Mouse (Mus musculus) cortical plate, adult 2 months (tissue): ENCODE measurements around the gene Evx2. TPM values are rescaled to one million over a fixed set of nuclear protein-coding genes. Genes with fewer than 3 reads are reported as not detected.

ENCODE experiments used
- H3K27ac ChIP-seq: fragments of 200-500 bp; 2 replicates; pipeline ENCODE4 v1.5.1; 2012; ENCODE audit warnings: low read length, control low read depth, inconsistent platforms; ENCODE audit not compliant: insufficient read depth
- H3K4me1 ChIP-seq: fragments of 200-500 bp; 2 replicates; pipeline ENCODE4 v1.6.1; 2011; ENCODE audit warnings: low read length; ENCODE audit not compliant: control insufficient read depth, insufficient read depth
- H3K4me3 ChIP-seq: fragments of 200-500 bp; 2 replicates; pipeline ENCODE4 v1.5.1; 2011; ENCODE audit warnings: mild to moderate bottlenecking, low read length, control low read depth; ENCODE audit not compliant: insufficient read depth
- CTCF ChIP-seq: fragments of 200-500 bp; IDR thresholded peaks from 2 replicates; pipeline ENCODE4 v1.5.1; 2011; ENCODE audit warnings: mild to moderate bottlenecking, control low read depth, low read length; ENCODE audit not compliant: insufficient read depth; ENCODE audit errors: extremely low read depth
- POLR2A ChIP-seq: fragments of 200-500 bp; IDR thresholded peaks from 2 replicates; pipeline ENCODE4 v1.6.1; 2011; ENCODE audit warnings: mild to moderate bottlenecking, low read length, control low read depth; ENCODE audit not compliant: insufficient read depth; ENCODE audit errors: extremely low read depth
- polyA plus RNA-seq: library from polyadenylated mRNA; depleted of rRNA; stranded (reverse); fragments of >200 nt; gene quantifications from 2 replicates; pipeline ENCODE4 v1.2.3, GENCODE M21; 2012

Gene Evx2
- polyA plus RNA-seq, 1 experiment: not detected

GRCm38 (mm10) chr2:74695813-74696430, 36.6 kb upstream of the Evx2 start:
- Histone ChIP-seq H3K4me1 (no peaks in the 10 kb centered on the region), H3K27ac (no peak overlapping the region), H3K4me3 (no peak overlapping the region)
- TF ChIP-seq CTCF: no peak
- TF ChIP-seq POLR2A: no peak

- Histone ChIP-seq H3K4me3 (no peak overlapping the region), H3K27ac (no peak overlapping the region), H3K4me1 (no peaks in the 10 kb centered on the region)
- TF ChIP-seq POLR2A (no peak), CTCF (no peak)
Measured at GRCm38 (mm10) chr2:74695383-74695782, 36.0 kb upstream of the Evx2 start.

- TF ChIP-seq CTCF (no peak), POLR2A (no peak)
- Histone ChIP-seq H3K4me3 (no peak overlapping the region), H3K27ac (no peak overlapping the region), H3K4me1 (no peaks in the 10 kb centered on the region)
Measured at GRCm38 (mm10) chr2:74694066-74694465, 34.7 kb upstream of the Evx2 start.

- no peak overlapping the region for H3K4me3 ChIP-seq
- no peaks in the 10 kb centered on the region for H3K4me1 ChIP-seq
- no peak overlapping the region for H3K27ac ChIP-seq
- TF ChIP-seq CTCF: no peak
- TF ChIP-seq POLR2A: no peak
Measured at GRCm38 (mm10) chr2:74693432-74693827, 34.1 kb upstream of the Evx2 start.

GRCm38 (mm10) chr2:74692808-74693431, 33.6 kb upstream of the Evx2 start:
- Histone ChIP-seq H3K27ac (no peak overlapping the region), H3K4me3 (no peak overlapping the region), H3K4me1 (no peaks in the 10 kb centered on the region)
- TF ChIP-seq CTCF (no peak), POLR2A (no peak)

GRCm38 (mm10) chr2:74691995-74692807, 32.8 kb upstream of the Evx2 start:
- TF ChIP-seq CTCF (no peak), POLR2A (no peak)
- H3K27ac ChIP-seq: no peak overlapping the region
- no peaks in the 10 kb centered on the region for H3K4me1 ChIP-seq
- H3K4me3 ChIP-seq: no peak overlapping the region

- TF ChIP-seq POLR2A: no peak
- TF ChIP-seq CTCF: no peak
- no peaks in the 10 kb centered on the region for H3K4me1 ChIP-seq
- no peak within 1 kb of the TSS for H3K27ac ChIP-seq
- no peak within 1 kb of the TSS for H3K4me3 ChIP-seq
Measured at GRCm38 (mm10) chr2:74691022-74691951, 31.9 kb upstream of the Evx2 start, which contains the start of gene Hoxd10. TSS of gene Hoxd10 (plus strand) at chr2:74691924.

GRCm38 (mm10) chr2:74690338-74690716, 31.0 kb upstream of the Evx2 start:
- no peak for TF ChIP-seq CTCF
- no peak for TF ChIP-seq POLR2A
- H3K27ac ChIP-seq: no peak overlapping the region
- no peaks in the 10 kb centered on the region for H3K4me1 ChIP-seq
- no peak overlapping the region for H3K4me3 ChIP-seq
